Mouse (Mus musculus): ENCODE results near the gene Spc24. TPM values are rescaled to one million over a fixed set of nuclear protein-coding genes. Genes with fewer than 3 reads are reported as not detected.

The Spc24 gene
- polyA plus RNA-seq, 1 experiment from 2014 or later: 106 TPM

GRCm38 (mm10) chr9:21706586-21707265, 53.4 kb downstream of the Spc24 start:
- Histone ChIP-seq H3K4me1 (ENCODE audit: control insufficient read depth, insufficient read depth, low read length) (no peaks in the 10 kb centered on the region), H3K9me3 (ENCODE audit: control insufficient read depth, low read length) (no peaks in the 10 kb centered on the region), H3K4me3 (ENCODE audit: low read length) (no peak overlapping the region), H3K27me3 (replicated peaks; ENCODE audit: control insufficient read depth, insufficient read depth, low read length) (no peaks in the 10 kb centered on the region), H3K9ac (ENCODE audit: low read depth, low read length) (no peak overlapping the region), H3K36me3 (ENCODE audit: control insufficient read depth, insufficient read depth, low read length) (peaks cover 26% of the 10 kb centered on the region), H3K4me2 (ENCODE audit: low read depth, low read length) (no peak overlapping the region), H3K27ac (ENCODE audit: low read length) (0 out of 2 replicates have a peak overlapping the region, but pooled peaks have one; percentile 8)
- peak; percentile 86 for ATAC-seq
- WGBS: 82% methylated on average over 8 of the region's 8 CpGs

GRCm38 (mm10) chr9:21706085-21706484, 54.0 kb downstream of the Spc24 start:
- Histone ChIP-seq H3K4me2 (ENCODE audit: low read depth, low read length) (no peak overlapping the region), H3K36me3 (ENCODE audit: control insufficient read depth, insufficient read depth, low read length) (peaks cover 31% of the 10 kb centered on the region), H3K4me1 (ENCODE audit: control insufficient read depth, insufficient read depth, low read length) (no peaks in the 10 kb centered on the region), H3K9ac (ENCODE audit: low read depth, low read length) (no peak overlapping the region), H3K4me3 (ENCODE audit: low read length) (no peak overlapping the region), H3K27ac (ENCODE audit: low read length) (0 out of 2 replicates have a peak overlapping the region, but pooled peaks have one; percentile 8), H3K27me3 (replicated peaks; ENCODE audit: control insufficient read depth, insufficient read depth, low read length) (no peaks in the 10 kb centered on the region), H3K9me3 (ENCODE audit: control insufficient read depth, low read length) (no peaks in the 10 kb centered on the region)
- 69% methylated on average over 4 of the region's 4 CpGs for WGBS
- no peak for ATAC-seq

Small RNA genes within 50 kb of the gene (microRNA-seq; reads per million reads assigned to microRNA genes)
- 6.8 reads per million, percentile 19 among the genes with 10 or more reads in this experiment for gene Mir7083

Other genes starting within 250 kb of the Spc24 start
- gene AB124611, start 234.1 kb downstream of the Spc24 start, polyA plus RNA-seq (2015; fragmentation: Nextera tagmentation; extraction: Ambion mirVana): 2.1 and 3.2 TPM in 2 replicates
- 14.3 and 15.1 TPM in 2 replicates for gene Carm1, start 213.4 kb downstream of the Spc24 start, polyA plus RNA-seq (2015; fragmentation: Nextera tagmentation; extraction: Ambion mirVana)
- 22.0 and 23.5 TPM in 2 replicates for gene Timm29, start 167.6 kb downstream of the Spc24 start, polyA plus RNA-seq (2015; fragmentation: Nextera tagmentation; extraction: Ambion mirVana)
- gene Yipf2, start 167.5 kb downstream of the Spc24 start, polyA plus RNA-seq (2015; fragmentation: Nextera tagmentation; extraction: Ambion mirVana): 34.0 and 34.7 TPM in 2 replicates
- gene Smarca4, start 144.1 kb downstream of the Spc24 start, polyA plus RNA-seq (2015; fragmentation: Nextera tagmentation; extraction: Ambion mirVana): 59.5 and 61.2 TPM in 2 replicates
- 86.7 and 88.2 TPM in 2 replicates for gene Ldlr, start 36.8 kb downstream of the Spc24 start, polyA plus RNA-seq (2015; fragmentation: Nextera tagmentation; extraction: Ambion mirVana)
- 9.7 and 9.9 TPM in 2 replicates for gene Kank2, start 38.4 kb upstream of the Spc24 start, polyA plus RNA-seq (2015; fragmentation: Nextera tagmentation; extraction: Ambion mirVana)
- gene Angptl8, start 75.2 kb upstream of the Spc24 start, polyA plus RNA-seq (2015; fragmentation: Nextera tagmentation; extraction: Ambion mirVana): 17.3 and 18.4 TPM in 2 replicates
- gene Dock6, start 92.3 kb upstream of the Spc24 start, polyA plus RNA-seq (2015; fragmentation: Nextera tagmentation; extraction: Ambion mirVana): 23.3 and 24.7 TPM in 2 replicates
- gene Rab3d, start 157.9 kb upstream of the Spc24 start, polyA plus RNA-seq (2015; fragmentation: Nextera tagmentation; extraction: Ambion mirVana): 47.5 and 47.9 TPM in 2 replicates
- gene Ccdc159, start 167.2 kb upstream of the Spc24 start, polyA plus RNA-seq (2015; fragmentation: Nextera tagmentation; extraction: Ambion mirVana): 2.6 and 3.5 TPM in 2 replicates
- gene Tmem205, start 167.3 kb upstream of the Spc24 start, polyA plus RNA-seq (2015; fragmentation: Nextera tagmentation; extraction: Ambion mirVana): 93.9 and 97.0 TPM in 2 replicates
- 5.2 and 6.2 TPM in 2 replicates for gene Plppr2, start 176.7 kb upstream of the Spc24 start, polyA plus RNA-seq (2015; fragmentation: Nextera tagmentation; extraction: Ambion mirVana)
- gene Swsap1, start 195.5 kb upstream of the Spc24 start, polyA plus RNA-seq (2015; fragmentation: Nextera tagmentation; extraction: Ambion mirVana): 5.9 and 6.5 TPM in 2 replicates
- gene Epor, start 203.2 kb upstream of the Spc24 start, polyA plus RNA-seq (2015; fragmentation: Nextera tagmentation; extraction: Ambion mirVana): 4.8 and 6.4 TPM in 2 replicates
- gene Rgl3, start 229.1 kb upstream of the Spc24 start, polyA plus RNA-seq (2015; fragmentation: Nextera tagmentation; extraction: Ambion mirVana): 1.7 and 2.0 TPM in 2 replicates
- gene Ccdc151, start 242.3 kb upstream of the Spc24 start, polyA plus RNA-seq (2015; fragmentation: Nextera tagmentation; extraction: Ambion mirVana): 0.28 and 0.54 TPM in 2 replicates
- 121 and 125 TPM in 2 replicates for gene Prkcsh, start 242.5 kb upstream of the Spc24 start, polyA plus RNA-seq (2015; fragmentation: Nextera tagmentation; extraction: Ambion mirVana)

Data from intestine, embryonic 16.5 days (tissue).